Mouse (Mus musculus) ES-CJ7 (cell line): ENCODE results near the gene Arhgef28.

Experiments used
- DNase-seq: peaks from one replicate; pipeline ENCODE4 v3.0.0; 2011; ENCODE audit warnings: low read depth, low spot score

Gene Arhgef28

DNA sequence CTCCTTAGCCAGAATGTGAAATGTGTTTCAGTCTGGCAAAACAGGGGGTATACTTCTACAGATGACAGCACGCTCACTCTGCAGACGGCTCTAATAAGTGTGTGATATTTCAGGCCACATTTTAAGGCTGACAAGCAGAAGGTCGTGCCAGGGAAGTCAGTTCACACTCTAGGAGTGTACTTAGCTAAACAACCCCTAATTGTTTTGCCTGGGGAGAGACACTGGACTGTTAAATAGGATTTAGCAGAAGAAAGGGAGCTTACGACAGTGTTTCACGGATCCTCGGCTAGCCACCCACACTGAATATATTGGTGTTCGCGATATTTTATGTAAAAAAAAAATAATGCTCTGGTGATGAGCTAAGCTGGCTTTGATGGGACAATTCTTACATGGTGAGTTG, 286.6 kb downstream of the Arhgef28 start:
- no peak for DNase-seq

GRCm38 (mm10) chr13:97918117-97918900, 287.9 kb downstream of the Arhgef28 start:
- DNase-seq: no peak

GRCm38 (mm10) chr13:97911013-97911412, 295.2 kb downstream of the Arhgef28 start:
- DNase-seq: peak; percentile 14

GRCm38 (mm10) chr13:97902821-97903220, 303.4 kb downstream of the Arhgef28 start:
- DNase-seq: no peak

DNA sequence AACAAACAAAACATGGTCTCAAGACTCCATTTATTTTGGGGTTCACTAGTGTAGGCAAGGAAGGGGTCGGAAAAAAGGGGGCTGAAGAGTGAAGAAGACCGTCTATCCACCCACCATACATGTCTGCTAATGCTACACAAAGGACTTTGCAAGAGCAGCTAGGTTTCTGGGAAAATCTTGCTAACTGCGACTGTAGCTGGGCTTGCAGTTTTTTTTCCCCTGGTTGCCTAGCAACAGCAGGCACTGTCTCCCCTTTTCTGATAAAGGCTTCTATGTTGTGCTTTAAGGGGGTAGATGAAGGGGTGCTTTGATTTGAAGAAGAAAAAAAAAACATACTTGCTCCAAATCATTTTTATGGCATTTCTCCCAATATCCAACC, 305.9 kb downstream of the Arhgef28 start:
- DNase-seq: no peak

- no peak for DNase-seq
These were observed 306.4 kb downstream of the Arhgef28 start for GRCm38 (mm10) chr13:97899604-97900379.

DNA sequence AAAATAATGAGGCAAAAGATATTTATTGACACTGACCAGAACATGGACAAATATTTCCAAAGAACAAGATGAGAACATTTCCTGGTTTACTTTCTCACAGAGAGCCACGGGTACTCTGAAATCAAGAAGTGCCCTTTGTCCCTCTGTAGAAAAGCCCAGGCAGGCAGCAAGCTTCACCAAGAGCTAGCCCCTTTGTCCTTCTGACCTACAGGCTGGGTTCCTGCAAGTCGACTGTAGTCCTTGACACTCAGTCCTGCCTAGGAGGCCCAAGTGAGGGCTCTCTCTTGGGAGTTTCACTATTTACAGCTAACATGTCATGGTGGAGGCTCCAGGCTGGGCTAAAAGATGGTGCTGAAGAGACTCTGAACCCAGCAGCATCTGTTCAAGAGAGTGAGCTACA, 307.6 kb downstream of the Arhgef28 start:
- no peak for DNase-seq

- no peak for DNase-seq
These were observed 313.0 kb downstream of the Arhgef28 start for GRCm38 (mm10) chr13:97893031-97893825.

DNA sequence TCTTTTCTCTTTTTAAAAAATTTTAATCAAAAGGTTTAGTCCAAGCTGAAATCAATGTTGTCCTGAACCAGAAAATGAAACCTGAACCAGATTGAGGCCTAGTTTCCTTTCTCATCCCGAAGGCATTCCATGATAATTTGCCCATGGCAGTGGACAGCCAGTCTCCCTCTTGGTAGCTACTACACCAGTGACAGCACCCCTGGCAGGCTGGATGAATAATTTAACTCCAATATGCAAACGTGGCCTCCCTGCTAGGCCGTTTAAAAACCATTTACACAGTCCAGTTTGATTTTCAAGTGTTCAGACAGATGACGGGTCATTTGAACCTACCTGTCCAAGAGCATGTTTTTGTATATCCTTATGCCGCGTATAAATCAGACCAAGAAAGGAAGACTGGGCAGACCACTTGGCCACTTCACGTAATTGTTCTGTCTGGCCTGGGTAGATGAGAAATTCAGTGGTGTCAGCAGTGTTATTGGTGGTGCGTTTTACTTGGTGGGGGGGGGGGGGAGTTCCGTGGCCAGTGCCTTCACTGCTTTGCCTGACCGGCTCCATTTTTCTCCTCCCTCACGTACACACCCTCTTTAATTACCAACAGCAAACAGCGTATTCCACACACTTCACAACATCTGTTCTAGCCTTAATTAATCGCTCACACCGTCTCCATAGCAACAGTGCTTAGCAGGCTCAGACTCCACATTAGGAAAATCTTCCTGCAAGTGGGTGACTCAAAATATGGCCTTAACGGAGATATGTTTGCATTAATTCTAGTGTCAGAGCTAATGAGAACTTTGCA, 314.0 kb downstream of the Arhgef28 start:
- no peak for DNase-seq

- no peak for DNase-seq
These were observed 318.2 kb downstream of the Arhgef28 start for GRCm38 (mm10) chr13:97888046-97888445.

DNA sequence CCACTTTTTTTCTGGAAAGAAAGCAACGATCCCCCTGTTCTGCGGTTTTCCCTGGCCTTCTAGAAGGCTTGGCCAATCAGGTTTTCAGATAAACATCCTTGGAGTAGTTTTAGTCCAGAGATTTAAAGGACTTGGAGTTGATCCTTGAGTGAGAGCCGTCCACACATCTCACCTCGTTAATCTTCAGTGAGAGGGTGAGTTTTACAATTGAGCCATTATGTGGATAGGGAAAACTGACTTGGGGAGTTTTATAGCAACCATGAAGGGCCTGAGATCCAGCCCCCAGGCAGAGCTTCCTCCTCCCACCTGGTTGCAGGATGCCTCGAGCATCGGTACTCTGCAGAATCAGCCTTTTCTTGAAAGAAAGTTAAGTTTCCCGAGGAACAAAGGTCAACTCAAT, 318.7 kb downstream of the Arhgef28 start:
- DNase-seq: no peak

- DNase-seq: no peak
These were observed 322.6 kb downstream of the Arhgef28 start for GRCm38 (mm10) chr13:97883629-97884028.

DNA sequence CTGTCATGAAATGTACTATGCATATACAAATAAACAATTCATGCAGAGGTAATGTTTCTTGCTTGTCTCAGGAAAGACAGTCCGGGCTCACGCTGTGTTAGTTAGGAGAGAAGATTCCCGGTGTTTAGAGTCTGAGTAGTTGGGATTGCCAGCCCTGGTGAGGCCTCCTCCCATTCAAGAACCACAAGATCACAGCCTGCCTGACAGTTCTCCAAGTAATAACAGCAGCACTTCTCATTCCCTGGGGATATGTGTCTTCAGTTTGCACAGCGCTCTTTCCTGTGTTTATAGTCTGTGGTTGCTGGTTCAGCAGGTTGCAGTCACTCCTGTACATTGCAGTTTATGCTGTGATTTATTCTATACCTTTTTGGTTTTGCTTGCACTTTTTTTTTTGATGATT, 329.8 kb downstream of the Arhgef28 start:
- no peak for DNase-seq

DNA sequence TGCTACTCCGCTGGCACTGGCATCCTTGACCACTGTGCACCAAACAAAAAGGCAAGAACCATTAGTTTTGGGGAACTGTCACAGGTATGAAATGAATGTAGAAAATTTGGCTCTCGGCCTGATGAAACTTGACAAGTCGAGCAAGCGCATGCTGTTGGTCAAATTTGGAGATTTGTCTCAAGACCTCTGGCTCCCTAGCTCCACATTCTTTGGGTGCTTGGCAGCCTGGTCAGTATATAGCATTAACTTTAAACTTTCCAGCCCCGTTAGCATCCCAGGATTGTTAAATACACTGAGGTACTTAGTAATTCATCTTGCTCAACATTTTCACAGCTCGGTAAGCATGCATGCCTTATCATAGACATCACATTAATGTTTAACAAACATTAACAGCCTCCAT, 330.2 kb downstream of the Arhgef28 start:
- no peak for DNase-seq

DNA sequence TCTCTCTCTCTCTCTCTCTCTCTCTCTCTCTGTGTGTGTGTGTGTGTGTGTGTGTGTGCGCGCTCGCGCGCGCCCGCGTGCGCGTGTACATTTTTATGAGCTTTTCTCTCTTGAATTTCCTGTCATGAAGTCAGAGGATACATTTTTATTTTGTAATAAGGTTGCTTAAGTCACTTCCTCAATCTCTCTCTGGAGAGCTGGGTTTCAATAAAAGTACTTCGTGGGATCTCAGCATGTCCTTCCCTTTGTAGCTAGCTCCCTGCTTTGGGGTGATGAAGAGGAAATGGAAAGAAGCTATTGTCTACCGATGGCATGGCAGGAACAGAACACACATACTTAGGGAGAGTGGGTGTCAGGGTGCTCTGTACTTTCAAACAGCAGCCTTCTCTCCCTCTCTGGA, 336.8 kb downstream of the Arhgef28 start:
- DNase-seq: no peak

DNA sequence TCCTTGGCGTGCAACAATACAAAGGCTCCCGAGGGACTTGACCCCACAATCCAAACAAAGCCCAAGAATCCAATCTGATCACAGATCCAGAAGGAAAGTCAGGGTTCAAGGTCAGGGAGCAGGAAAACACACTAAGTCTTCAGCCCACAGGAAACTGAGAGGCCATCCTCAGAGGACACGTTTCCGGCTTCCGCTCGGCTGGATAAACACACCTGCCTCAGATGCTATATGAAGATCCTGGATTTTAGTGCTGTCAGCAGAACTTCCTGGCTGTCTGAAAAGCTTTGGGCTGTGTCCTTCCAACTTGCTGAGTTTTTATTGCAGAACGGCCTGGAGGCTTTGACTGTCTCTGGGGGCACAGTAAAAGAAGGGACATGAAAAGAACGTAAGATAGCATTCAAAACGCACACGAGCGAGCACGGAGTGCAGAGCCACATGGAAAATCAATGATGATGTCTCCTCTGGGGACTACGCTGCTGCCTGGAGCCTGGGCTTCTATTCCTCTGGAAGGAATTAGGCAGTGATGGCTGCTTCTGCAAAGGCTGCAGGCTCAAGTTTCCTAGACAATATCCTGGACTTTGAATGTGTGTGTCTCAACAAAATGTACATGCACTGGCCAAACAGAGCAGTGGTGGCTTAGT, 338.8 kb downstream of the Arhgef28 start:
- DNase-seq: peak; percentile 37

DNA sequence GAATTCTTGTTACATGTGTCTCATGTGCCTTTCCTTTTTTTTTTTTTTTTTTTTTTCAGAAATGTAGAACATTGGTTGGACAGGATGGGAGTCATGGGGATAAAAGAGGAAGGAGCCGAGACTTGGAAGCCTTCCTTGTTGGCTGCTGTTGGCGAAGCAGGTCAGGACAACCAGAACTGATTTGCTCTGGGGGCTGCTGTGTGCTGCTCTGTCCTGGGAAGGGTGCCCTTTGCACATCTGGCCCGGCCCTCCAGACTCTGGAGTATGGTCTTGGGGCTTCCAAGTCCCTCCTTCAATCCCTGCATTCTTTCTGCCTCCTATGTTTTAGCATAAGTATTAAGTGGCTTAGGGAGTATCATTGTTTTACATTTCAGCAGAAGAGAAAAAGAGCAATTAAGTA, 347.2 kb downstream of the Arhgef28 start:
- no peak for DNase-seq

DNA sequence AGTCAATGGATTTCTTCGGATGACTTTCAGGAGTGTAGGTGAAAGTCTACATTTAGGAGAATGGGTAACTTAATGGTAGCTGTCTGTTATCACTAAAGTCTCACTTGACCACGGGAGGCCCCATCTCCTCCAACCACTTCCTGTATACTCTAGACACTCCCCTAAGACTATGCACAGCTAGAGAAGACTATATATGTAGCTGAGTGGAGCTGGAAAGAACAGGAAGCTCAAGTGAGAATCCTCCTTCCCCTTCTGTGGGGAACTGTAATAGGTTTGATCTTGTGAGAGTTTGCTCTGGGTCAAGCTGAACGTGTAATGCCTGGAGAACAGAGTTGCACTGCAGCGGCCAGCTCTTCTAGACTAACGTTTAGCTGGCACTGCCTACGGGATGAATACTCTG, 348.4 kb downstream of the Arhgef28 start:
- no peak for DNase-seq

- no peak for DNase-seq
These were observed 352.8 kb downstream of the Arhgef28 start for GRCm38 (mm10) chr13:97853356-97853968.
